Mouse (Mus musculus) mouse embryonic stem cell (cell line): ENCODE results near the gene Dhtkd1.

ENCODE experiments used
- in situ Hi-C, 2 experiments: fragments of 300-500 bp; cut with MboI; formaldehyde crosslinking; loops; 1 replicate in 1 of 2; 3 replicates in 1 of 2; pipeline ENCODE4 v1.14.3; 2019 to 2020; ENCODE audit warnings: low sequenced_read_pairs in 2 of 2, low pct_unique_long_range_greater_than_20kb in 1 of 2, mixed read lengths in 1 of 2; ENCODE audit not compliant: unreplicated experiment in 1 of 2

The Dhtkd1 gene

GRCm38 (mm10) chr2:5936550-5936949 is 6.0 kb downstream of the Dhtkd1 start:
- in situ Hi-C loops: no loop called here

GRCm38 (mm10) chr2:5936068-5936467 is 6.5 kb downstream of the Dhtkd1 start:
- in situ Hi-C loops: no loop called here

GRCm38 (mm10) chr2:5934936-5935335 is 7.7 kb downstream of the Dhtkd1 start:
- in situ Hi-C loops: no loop called here

GRCm38 (mm10) chr2:5931938-5932337 is 10.7 kb downstream of the Dhtkd1 start:
- in situ Hi-C loops: no loop called here

GRCm38 (mm10) chr2:5930291-5931054 is 12.1 kb downstream of the Dhtkd1 start:
- in situ Hi-C loops: no loop called here

GRCm38 (mm10) chr2:5929793-5930192 is 12.8 kb downstream of the Dhtkd1 start:
- in situ Hi-C loops: no loop called here

- in situ Hi-C loops: no loop called here
Observed at GRCm38 (mm10) chr2:5927481-5927880, 15.1 kb downstream of the Dhtkd1 start.

GRCm38 (mm10) chr2:5923786-5924185 is 18.8 kb downstream of the Dhtkd1 start:
- in situ Hi-C loops: no loop called here

GRCm38 (mm10) chr2:5922823-5923222 is 19.8 kb downstream of the Dhtkd1 start:
- in situ Hi-C loops: no loop called here

- in situ Hi-C loops: no loop called here
Observed at GRCm38 (mm10) chr2:5911282-5911965, 31.2 kb downstream of the Dhtkd1 start.

GRCm38 (mm10) chr2:5906625-5907024 is 36.0 kb downstream of the Dhtkd1 start:
- in situ Hi-C loops: no loop called here

- in situ Hi-C loops: no loop called here
Observed at GRCm38 (mm10) chr2:5906092-5906491, 36.5 kb downstream of the Dhtkd1 start.

- in situ Hi-C loops: no loop called here
Observed at GRCm38 (mm10) chr2:5900145-5900544, 42.4 kb downstream of the Dhtkd1 start.

- in situ Hi-C loops: no loop called here
Observed at GRCm38 (mm10) chr2:5894843-5895570, 47.6 kb downstream of the Dhtkd1 start, which contains the start of gene Sec61a2. Gene Sec61a2 (minus strand): TSS chr2:5895432.

- in situ Hi-C loops: no loop called here
Observed at GRCm38 (mm10) chr2:5894296-5894695, 48.3 kb downstream of the Dhtkd1 start.

GRCm38 (mm10) chr2:5889412-5889811 is 53.2 kb downstream of the Dhtkd1 start:
- in situ Hi-C loops: no loop called here

- in situ Hi-C loops: no loop called here
Observed at GRCm38 (mm10) chr2:5888865-5889264, 53.7 kb downstream of the Dhtkd1 start.

- in situ Hi-C loops: no loop called here
Observed at GRCm38 (mm10) chr2:5877446-5877845, 65.1 kb downstream of the Dhtkd1 start.

GRCm38 (mm10) chr2:5869746-5870145 is 72.8 kb downstream of the Dhtkd1 start:
- in situ Hi-C loops: no loop called here
